Mouse (Mus musculus) limb, embryonic 10.5 days (tissue): Measurements from ENCODE around the gene Plxna2. TPM values are rescaled to one million over a fixed set of nuclear protein-coding genes. Genes with fewer than 3 reads are reported as not detected.

Experiments used
- DNase-seq: peaks from one replicate; pipeline ENCODE4 v3.0.0-alpha.2; 2017; ENCODE audit warnings: low spot score
- H3K27ac ChIP-seq: fragments of 300-500 bp; sonication (generic); 2 replicates; pipeline ENCODE4 v1.5.1; 2016; ENCODE audit warnings: mild to moderate bottlenecking
- H3K27me3 ChIP-seq: fragments of 300-500 bp; sonication (generic); 2 replicates; pipeline ENCODE4 v1.6.1; 2016; ENCODE audit warnings: low read depth, mild to moderate bottlenecking; ENCODE audit not compliant: poor library complexity, severe bottlenecking
- H3K36me3 ChIP-seq: fragments of 300-500 bp; sonication (generic); 2 replicates; pipeline ENCODE4 v1.6.1; 2016; ENCODE audit warnings: mild to moderate bottlenecking, moderate library complexity
- H3K4me1 ChIP-seq: fragments of 300-500 bp; sonication (generic); 2 replicates; pipeline ENCODE4 v1.6.1; 2016
- H3K4me3 ChIP-seq: fragments of 300-500 bp; sonication (generic); 2 replicates; pipeline ENCODE4 v1.5.1; 2016; ENCODE audit warnings: mild to moderate bottlenecking, moderate library complexity
- H3K9me3 ChIP-seq: fragments of 300-500 bp; sonication (generic); replicated peaks from 2 replicates; pipeline ENCODE4 v1.6.1; 2016; ENCODE audit warnings: mild to moderate bottlenecking
- WGBS: fragments of 180-500 bp; shearing (Covaris S2); methylation state at CpG from one replicate; pipeline ENCODE4 v1.1.7; 2016; 5-methylcytosine and 5-hydroxymethylcytosine counted together
- polyA plus RNA-seq: library from polyadenylated mRNA; unstranded; fragments of >200 nt; fragmentation: Nextera tagmentation; extraction: Ambion mirVana; gene quantifications from 2 replicates; pipeline ENCODE4 v1.2.1, GENCODE M21; 2016

Plxna2 gene
- polyA plus RNA-seq, 1 experiment from 2014 or later = 6.4 TPM

DNA sequence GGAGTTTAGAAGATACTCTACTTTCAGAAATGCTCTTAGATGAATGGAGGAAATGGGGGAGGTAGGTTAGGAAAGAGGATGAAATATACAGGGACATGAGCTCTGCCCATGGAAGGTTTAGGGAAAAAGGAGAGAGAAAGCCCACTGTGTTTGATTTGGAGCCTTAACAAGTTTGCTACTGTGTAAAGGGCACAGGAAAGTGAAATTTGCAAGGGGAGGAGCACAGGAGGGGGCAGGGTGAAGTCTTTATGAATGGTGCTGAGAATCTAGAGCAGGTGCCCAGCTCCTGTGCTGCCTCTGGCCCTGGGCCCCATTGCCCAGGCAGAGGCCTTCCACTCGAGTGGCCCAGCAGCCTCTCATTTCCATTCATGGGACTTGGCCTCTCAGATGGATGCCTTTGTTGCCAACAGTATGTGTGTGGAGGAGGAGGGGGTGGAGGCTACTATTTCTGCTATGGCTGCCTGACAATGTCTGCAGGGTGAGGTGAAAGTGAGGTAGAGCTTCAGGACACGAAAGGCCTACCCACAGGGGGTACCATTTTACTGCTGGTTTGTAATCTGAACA is 4.7 kb upstream of the Plxna2 start:
- Histone ChIP-seq H3K4me1 (peaks cover 15% of the 10 kb centered on the region), H3K36me3 (no peaks in the 10 kb centered on the region)
- 62% methylated on average over 2 of the region's 2 CpGs for WGBS

DNA sequence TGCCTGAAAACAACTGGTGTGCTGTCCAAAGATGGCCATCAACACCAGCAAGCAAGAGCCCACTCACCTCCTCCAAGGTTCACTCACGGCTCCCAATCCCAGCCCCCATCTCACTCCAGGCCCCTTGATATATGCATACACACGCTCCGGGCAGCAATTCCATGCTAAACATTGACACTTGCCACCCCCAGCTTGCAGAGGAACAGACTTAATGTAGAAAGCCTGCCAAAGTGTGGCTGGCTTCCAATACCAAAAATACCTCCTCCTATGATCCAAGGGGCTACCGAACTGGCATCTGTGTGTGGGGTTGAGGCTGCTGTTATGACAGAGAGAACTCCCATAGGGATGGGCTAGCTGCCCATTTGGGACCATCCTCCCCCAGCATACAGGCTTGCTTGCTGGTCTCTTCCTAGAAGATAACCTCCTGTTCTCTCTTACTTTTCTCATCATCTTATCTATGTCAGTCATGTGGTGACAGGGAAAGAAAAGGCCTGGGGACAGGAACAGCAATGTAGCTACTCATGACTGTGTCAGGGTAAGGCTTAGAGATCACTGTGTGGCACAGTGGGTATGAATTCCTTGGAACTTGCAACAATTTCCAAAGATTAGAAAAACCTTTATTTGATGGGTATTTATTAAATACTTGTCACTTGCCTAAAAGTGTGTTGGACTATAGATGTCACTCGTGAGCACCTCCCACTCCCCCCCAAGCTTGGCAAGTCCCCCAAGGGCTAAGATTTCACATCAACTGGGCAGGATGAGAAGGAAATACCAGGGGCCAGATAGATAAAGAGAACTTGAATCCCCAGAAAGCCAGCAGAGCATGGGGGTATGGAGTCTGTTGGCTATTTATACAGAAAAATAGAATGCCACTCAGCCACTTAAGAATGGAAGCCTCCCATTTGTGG is 3.8 kb upstream of the Plxna2 start:
- no peaks in the 10 kb centered on the region for H3K9me3 ChIP-seq
- WGBS = 91% methylated on average over 5 of the region's 5 CpGs
- H3K36me3 ChIP-seq = no peaks in the 10 kb centered on the region
- no peak for DNase-seq
- no peaks in the 10 kb centered on the region for H3K27me3 ChIP-seq
- H3K4me1 ChIP-seq = peaks cover 20% of the 10 kb centered on the region
- H3K27ac ChIP-seq = no peak overlapping the region
- no peak overlapping the region for H3K4me3 ChIP-seq

More for the DNA sequence above, 4.7 kb upstream of the Plxna2 start:
- Histone ChIP-seq H3K9me3 (no peaks in the 10 kb centered on the region), H3K27ac (no peak overlapping the region), H3K4me3 (no peak overlapping the region), H3K27me3 (no peaks in the 10 kb centered on the region)
- no peak for DNase-seq

DNA sequence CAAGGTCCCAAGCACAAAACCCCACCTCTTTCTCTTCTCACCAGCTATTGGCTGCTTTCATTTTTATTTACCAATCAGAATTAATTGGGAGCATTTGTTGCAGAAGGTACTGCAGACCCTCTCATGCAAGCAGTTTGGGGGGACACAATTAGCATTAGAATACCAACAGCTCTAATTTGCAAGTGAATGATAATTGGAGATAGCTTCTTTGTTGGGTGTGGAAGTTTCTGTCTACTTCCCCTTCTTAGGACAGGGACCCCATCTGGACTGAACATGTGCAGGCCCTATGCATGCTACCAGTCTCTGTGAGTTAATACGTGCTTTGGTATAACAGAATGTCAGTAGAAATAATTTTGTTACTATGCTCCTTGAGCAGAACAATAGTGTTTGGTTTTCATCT is 1.9 kb upstream of the Plxna2 start:
- Histone ChIP-seq H3K36me3 (no peaks in the 10 kb centered on the region), H3K9me3 (no peaks in the 10 kb centered on the region), H3K27me3 (peaks cover 8% of the 10 kb centered on the region; the same call in 1 of the 2 replicates), H3K27ac (no peak overlapping the region), H3K4me1 (peaks cover 28% of the 10 kb centered on the region), H3K4me3 (no peak overlapping the region)
- WGBS = 89% methylated on average over 1 of the region's 1 CpGs
- no peak for DNase-seq

DNA sequence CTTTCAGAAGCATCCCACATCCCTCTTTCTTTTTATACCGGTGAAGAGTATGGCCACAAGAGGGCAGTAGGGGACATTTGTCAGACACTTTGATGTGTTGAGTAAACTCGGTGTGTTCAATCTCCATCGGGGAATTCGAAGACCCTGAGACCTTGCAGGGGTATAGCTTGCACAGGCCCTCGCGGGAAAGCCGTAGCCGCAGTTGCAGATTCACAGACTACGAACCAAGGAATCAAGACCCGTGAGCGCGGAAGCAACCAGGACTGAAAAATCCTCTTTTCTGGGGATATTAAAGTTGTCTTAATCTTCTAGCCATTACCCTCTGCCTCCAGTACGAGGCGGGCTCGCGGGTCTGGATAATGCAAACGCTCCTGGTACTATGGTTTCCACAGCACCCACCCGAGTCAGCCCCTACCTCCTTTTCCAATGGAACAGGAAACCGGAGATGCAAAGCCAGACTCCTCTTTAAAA is 858 bp downstream of the Plxna2 start:
- Histone ChIP-seq H3K27ac (no peak overlapping the region), H3K27me3 (peaks cover 30% of the 10 kb centered on the region), H3K36me3 (no peaks in the 10 kb centered on the region), H3K9me3 (no peaks in the 10 kb centered on the region), H3K4me3 (peak overlapping the region; percentile 76), H3K4me1 (peaks cover 43% of the 10 kb centered on the region)
- peak; percentile 81 for DNase-seq
- 4% methylated on average over 19 of the region's 19 CpGs for WGBS

DNA sequence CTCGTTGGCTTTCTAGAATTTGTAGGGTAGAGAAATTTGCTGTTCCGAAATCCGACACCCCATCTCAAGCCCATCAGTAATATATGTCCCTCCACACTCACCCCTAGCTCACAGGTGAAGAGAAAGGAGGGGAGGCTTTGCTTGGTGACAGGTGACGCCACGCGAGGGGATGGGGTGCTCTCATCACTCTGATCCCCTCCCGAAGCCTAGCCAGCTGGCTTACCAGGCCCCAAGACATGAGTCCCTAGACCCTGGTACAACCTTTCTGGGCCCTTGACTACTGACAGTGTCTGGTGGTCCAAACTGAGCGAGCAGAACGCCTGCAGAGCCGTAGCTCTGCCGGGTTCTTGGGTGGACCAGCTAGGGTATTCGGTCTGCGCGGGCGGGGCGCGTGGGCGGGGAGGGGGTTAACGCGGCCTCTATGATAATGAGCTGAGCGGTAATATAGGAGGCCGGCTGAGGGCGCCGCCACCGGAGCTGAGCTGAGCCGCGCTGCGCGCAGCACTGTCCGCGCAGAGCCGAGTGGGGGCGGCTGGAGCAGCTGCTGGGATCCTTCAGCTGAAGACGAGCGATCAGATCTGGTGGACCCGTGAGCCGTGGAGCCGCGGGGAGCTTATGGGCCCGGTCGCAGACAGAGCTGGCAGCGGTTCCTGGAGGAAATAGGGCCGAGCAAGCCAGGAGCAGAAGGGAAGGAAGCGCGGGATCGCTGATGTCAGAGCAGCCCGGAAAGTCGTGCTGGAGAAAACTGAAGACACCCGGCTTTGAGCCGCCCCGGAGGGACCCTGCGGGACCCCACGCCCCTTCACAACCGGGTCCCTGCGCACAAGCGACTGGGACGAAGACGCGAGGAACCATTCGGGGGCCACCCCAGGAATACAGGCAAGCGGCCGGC is 1.6 kb downstream of the Plxna2 start:
- peak; percentile 86 for DNase-seq
- Histone ChIP-seq H3K27me3 (peaks cover 31% of the 10 kb centered on the region), H3K9me3 (no peaks in the 10 kb centered on the region), H3K4me1 (peaks cover 48% of the 10 kb centered on the region), H3K36me3 (no peaks in the 10 kb centered on the region), H3K4me3 (peak overlapping the region; percentile 76), H3K27ac (peak overlapping the region; percentile 82)
- under 1% methylated on average over 62 of the region's 62 CpGs for WGBS

DNA sequence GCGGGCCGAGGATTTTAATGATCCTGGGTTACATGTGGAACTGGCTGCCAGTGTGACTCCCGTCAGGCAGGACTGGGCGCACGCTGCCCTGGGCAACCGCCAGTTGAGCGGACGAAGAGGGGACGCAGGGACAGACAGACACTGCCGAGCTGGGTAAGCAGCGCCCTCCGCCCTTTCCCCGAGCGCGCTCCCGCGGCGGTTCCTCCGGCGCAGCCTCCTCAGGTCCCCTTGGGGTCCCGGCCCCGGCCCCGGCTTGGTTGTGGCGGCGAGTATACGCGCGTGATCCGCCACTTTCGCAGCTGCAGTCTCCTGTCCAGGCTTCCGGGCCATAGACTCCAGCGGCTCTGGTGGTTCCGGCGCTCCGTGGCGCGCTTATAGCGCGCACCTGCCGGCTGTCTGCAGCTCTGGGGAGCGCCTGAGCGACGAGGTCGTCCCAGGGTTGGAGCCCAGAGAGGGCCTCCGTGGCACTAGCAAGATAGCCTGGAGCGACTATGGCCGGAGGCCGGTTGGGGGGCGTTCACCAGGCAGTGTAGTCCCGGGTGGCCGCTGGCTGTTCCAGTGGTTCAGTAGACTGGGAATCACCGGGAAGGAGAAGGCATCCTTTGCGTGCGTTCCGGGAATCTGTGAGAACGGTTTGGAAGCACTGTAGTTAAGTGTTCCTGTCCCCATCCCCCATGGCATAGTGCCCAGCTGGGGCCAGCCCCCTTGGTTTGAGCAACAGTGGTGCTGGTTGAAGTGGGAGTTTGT is 2.4 kb downstream of the Plxna2 start:
- Histone ChIP-seq H3K9me3 (no peaks in the 10 kb centered on the region), H3K4me3 (peak overlapping the region; percentile 76), H3K27ac (peak overlapping the region; percentile 82), H3K27me3 (peaks cover 36% of the 10 kb centered on the region), H3K36me3 (no peaks in the 10 kb centered on the region), H3K4me1 (peaks cover 49% of the 10 kb centered on the region)
- WGBS = under 1% methylated on average over 56 of the region's 56 CpGs
- DNase-seq = peak; percentile 73

DNA sequence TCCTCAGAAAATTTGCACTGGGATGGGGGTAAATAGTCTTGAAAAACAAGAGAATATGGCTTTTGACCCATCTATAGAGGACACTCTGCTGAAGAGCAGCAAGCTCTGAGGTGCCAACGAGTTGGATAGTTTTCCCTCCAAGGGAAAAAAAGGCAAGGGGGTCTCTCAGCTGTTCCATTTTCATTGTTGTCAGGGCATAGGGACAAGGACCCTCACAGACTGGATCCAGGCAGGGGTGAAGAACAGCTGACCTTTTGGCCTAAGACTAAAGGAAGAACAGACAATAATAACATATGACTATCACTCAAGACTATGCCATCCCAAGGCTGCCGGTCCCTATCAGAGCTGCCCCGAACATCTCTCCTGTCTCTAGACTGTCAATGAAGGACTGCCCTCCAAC is 4.2 kb downstream of the Plxna2 start:
- 63% methylated on average over 3 of the region's 3 CpGs for WGBS
- peaks cover 64% of the 10 kb centered on the region for H3K4me1 ChIP-seq
- H3K27ac ChIP-seq = no peak overlapping the region
- H3K36me3 ChIP-seq = no peaks in the 10 kb centered on the region
- no peaks in the 10 kb centered on the region for H3K9me3 ChIP-seq
- DNase-seq = no peak
- H3K4me3 ChIP-seq = 0 out of 2 replicates have a peak overlapping the region, but pooled peaks have one; percentile 76
- H3K27me3 ChIP-seq = peaks cover 36% of the 10 kb centered on the region

DNA sequence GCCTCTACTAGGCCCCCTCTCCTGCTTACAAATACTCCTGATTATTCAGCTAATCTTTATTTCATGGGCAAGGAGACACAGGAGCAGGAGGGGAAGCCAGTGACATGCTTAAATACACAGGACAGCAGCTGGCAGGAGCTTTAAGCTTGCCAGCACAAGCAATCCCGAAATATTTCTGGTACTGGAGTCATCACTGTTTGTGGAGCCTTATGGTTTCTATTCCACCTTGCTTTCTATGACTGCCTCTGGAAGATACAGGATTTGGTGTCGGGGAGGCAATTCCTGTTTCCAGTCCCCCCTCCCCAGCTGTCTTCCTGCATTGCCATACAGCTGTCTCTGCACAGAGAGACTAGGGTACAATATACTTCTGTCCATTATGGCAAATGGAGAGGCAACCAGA is 4.7 kb downstream of the Plxna2 start:
- peaks cover 36% of the 10 kb centered on the region for H3K27me3 ChIP-seq
- DNase-seq = no peak
- peaks cover 69% of the 10 kb centered on the region for H3K4me1 ChIP-seq
- no peaks in the 10 kb centered on the region for H3K36me3 ChIP-seq
- no peak overlapping the region for H3K4me3 ChIP-seq
- WGBS = 77% methylated on average over 2 of the region's 2 CpGs
- no peaks in the 10 kb centered on the region for H3K9me3 ChIP-seq
- no peak overlapping the region for H3K27ac ChIP-seq

DNA sequence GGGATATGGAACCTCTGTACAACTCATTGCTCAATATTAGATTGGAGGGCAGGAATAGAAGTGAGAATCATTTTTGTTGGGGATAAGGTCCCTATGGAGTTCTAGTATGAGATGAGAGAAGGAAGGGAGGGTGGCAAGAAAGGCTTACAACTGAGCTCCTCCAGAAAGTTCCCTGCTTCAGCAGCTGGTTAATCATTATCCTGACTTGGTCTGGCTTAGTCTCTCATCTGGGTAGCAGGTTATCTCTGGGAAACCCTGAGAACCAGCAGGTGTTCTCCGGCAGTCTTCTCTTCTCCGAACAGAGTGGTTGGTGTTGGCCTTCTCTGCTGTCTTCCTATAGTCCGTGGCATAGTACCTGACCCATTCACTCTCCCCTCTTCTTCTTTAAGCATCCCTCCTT is 5.6 kb downstream of the Plxna2 start:
- no peaks in the 10 kb centered on the region for H3K9me3 ChIP-seq
- H3K36me3 ChIP-seq = no peaks in the 10 kb centered on the region
- H3K27me3 ChIP-seq = peaks cover 36% of the 10 kb centered on the region
- WGBS = 79% methylated on average over 3 of the region's 3 CpGs
- no peak overlapping the region for H3K4me3 ChIP-seq
- no peak overlapping the region for H3K27ac ChIP-seq
- DNase-seq = no peak
- H3K4me1 ChIP-seq = peaks cover 78% of the 10 kb centered on the region

DNA sequence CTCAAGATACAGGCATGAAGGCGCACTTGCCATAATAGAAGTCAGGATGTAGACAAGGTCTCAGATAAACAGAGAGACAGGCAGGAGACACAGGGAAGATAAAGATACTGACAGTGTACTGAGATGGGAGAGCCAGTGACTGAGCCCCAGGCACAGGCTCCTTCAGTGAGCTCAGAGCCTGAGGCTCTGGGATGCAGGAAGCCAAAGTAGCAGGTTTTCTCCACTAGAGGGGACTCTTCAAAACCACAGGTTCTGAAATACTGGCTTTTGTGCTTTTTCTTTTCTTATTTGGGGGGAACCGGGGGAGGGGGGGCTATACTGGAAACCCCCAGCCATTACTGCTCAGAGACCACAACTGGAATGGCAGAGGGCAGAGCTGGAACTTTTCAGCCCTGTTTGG is 6.4 kb downstream of the Plxna2 start:
- peaks cover 36% of the 10 kb centered on the region for H3K27me3 ChIP-seq
- DNase-seq = no peak
- H3K36me3 ChIP-seq = no peaks in the 10 kb centered on the region
- H3K4me3 ChIP-seq = no peak overlapping the region
- H3K9me3 ChIP-seq = no peaks in the 10 kb centered on the region
- no peak overlapping the region for H3K27ac ChIP-seq
- peaks cover 79% of the 10 kb centered on the region for H3K4me1 ChIP-seq
- WGBS = 58% methylated on average over 2 of the region's 2 CpGs

DNA sequence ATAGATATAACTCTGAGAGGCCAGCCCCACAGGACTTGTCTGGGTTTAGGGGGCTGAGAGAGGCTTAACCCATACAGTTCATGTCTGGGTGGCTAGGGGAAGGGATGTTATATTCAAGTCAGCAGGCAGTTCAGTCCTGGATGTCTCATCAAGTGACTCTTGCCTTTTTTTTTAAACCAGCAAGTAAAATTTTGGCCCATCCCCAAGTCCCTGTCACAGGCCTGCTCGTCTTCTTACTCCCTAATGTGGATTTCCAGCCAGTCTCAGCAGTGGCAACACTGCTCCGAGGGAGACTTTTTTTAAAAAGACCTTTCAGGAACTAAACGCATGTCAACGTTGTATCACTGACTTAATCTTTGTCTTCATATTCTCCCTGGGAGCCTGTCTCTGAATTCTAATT is 7.0 kb downstream of the Plxna2 start:
- no peaks in the 10 kb centered on the region for H3K9me3 ChIP-seq
- H3K4me3 ChIP-seq = no peak overlapping the region
- H3K27ac ChIP-seq = no peak overlapping the region
- H3K27me3 ChIP-seq = peaks cover 36% of the 10 kb centered on the region
- H3K4me1 ChIP-seq = peaks cover 80% of the 10 kb centered on the region
- no peak for DNase-seq
- 77% methylated on average over 4 of the region's 4 CpGs for WGBS
- no peaks in the 10 kb centered on the region for H3K36me3 ChIP-seq

DNA sequence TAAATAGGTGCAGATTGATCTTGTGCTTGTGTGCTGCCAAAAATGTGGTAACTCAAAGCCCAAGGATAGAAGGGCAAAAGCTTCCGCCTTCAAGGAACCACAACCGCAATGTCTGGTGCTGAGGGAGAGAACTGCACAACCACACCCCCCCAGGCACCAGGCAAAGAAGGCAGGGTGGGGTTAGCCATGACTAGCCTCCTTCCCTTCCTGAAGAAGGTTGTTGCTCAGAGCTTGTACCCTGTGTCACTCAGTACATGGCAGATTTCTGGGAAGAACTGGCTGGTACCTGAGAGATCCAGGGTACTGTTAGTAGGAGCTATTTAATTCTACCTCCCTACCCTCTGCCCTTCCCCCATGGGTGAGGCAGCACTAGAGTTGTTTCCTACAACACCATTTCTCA is 8.1 kb downstream of the Plxna2 start:
- no peak overlapping the region for H3K27ac ChIP-seq
- H3K4me3 ChIP-seq = no peak overlapping the region
- peaks cover 29% of the 10 kb centered on the region for H3K27me3 ChIP-seq
- WGBS = 82% methylated on average over 2 of the region's 2 CpGs
- H3K4me1 ChIP-seq = peaks cover 80% of the 10 kb centered on the region
- no peak for DNase-seq
- no peaks in the 10 kb centered on the region for H3K9me3 ChIP-seq
- H3K36me3 ChIP-seq = no peaks in the 10 kb centered on the region
